Mouse (Mus musculus): ENCODE results near the gene Trp53bp1. TPM values are rescaled to one million over a fixed set of nuclear protein-coding genes. Genes with fewer than 3 reads are reported as not detected.

The Trp53bp1 gene
- polyA plus RNA-seq, 1 experiment from 2014 or later: 104 TPM

DNA sequence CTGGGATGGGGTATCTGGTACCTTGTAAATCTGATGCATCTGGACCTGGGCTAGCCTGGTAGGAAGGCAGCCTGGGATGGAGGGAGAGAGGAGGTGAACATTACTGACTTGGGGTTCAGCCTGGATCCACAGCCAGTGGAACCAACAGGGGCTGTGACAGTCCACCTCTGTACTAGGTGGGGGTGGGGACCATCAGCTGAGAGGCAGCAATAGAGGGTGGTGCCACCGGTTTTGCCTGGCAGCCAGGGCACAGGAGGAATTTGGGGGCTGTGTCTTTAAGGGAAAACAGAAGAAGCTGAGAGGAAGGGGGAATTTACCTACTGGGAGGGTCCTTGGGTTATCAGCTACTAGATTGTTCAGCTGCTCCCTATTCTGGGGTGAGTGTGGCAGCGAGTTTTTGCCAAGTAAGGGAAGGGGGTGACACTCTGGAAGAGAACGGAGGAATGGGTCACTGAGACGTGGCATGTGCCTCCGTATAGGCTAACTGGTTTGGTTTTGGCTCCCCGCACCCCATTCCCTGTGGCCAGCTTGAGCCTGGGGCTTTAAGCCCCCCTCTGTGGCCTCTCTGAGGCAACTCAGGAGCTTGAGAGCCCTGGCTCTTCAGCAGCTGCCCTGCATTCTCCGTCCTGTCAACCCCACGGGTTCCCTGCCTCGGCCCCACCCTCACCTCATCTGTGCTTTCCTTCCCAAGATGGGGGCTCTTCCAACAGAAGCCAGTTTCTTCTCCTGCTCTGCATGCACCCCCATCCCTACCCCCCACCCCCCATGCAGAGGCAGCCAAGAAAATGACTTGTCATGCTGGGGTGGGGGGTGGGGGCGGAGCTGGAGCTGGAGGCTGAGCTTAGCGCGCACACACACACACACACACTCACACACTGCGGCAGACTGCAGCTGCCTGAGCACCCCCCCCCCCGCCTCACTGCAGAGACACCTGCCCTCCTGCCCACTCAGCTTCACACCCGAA, 24.7 kb upstream of the Trp53bp1 start:
- WGBS: 1% methylated on average over 15 of the region's 15 CpGs
- ATAC-seq (ENCODE audit: insufficient number of reproducible peaks, low FRiP score, low TSS enrichment, low read depth): peak; percentile 40

DNA sequence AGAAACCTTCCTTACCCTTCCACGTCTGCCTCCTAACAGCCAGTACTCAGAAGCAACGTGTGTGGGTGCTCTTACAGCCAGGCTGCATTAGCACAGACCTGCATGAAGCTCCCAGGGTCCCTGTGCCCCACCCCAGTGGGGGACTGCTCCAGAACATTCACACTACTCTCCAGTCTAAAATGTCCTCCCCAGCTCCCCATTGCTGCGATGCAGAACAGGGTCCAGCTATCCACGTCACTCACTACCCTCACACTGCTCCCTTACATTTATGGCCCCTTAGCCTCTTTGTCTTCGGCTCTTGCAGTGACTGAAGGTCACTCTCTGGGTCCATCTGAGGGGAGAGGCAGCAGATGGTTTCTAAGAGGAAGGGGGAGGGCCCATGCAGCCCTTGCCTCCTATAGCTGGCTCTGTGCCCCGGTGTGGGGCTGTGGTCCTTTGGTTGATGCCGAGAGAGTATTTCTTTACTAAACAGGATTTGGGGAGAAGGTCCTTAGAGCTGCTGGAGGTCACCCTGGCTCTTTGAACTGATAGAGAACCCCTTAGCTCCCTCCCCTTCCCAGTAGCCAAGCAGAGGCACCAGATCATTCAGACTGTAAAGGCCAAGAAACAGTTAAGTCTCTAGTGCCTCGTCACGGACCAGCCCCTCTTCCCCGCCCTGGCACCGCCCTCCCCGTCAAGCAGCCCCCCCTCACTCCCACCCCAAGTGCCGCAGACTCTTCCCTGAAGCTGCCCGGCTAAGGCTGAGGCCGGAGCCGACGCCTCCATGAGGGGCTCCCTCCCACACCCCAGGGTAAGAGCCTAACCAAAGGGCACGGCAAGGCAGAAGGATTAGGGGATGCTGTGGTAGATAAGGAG, 23.8 kb upstream of the Trp53bp1 start:
- Histone ChIP-seq H3K27me3 (ENCODE audit: control insufficient read depth, insufficient read depth, low read length) (peaks cover 22% of the 10 kb centered on the region), H3K4me1 (ENCODE audit: control insufficient read depth, insufficient read depth, low read length) (peaks cover 34% of the 10 kb centered on the region), H3K27ac (replicated peaks; ENCODE audit: low read depth, low read length) (no peak overlapping the region), H3K9me3 (ENCODE audit: control insufficient read depth, low read length) (no peaks in the 10 kb centered on the region), H3K4me2 (ENCODE audit: low read depth, severe bottlenecking) (peak overlapping the region; percentile 58), H3K36me3 (ENCODE audit: control insufficient read depth, insufficient read depth, low read length) (peaks cover 2% of the 10 kb centered on the region; the same call in 1 of the 2 replicates), H3K9ac (ENCODE audit: low read length) (peak overlapping the region; percentile 47), H3K4me3 (ENCODE audit: low read depth, low read length) (peak overlapping the region; percentile 28)
- WGBS: under 1% methylated on average over 18 of the region's 18 CpGs
- ATAC-seq (ENCODE audit: insufficient number of reproducible peaks, low FRiP score, low TSS enrichment, low read depth) (peak; percentile 52), DNase-seq (ENCODE audit: low spot score) (peak; percentile 59)

More for the DNA sequence above, 24.7 kb upstream of the Trp53bp1 start:
- Histone ChIP-seq H3K36me3 (ENCODE audit: control insufficient read depth, insufficient read depth, low read length) (peaks cover 2% of the 10 kb centered on the region; the same call in 1 of the 2 replicates), H3K27ac (replicated peaks; ENCODE audit: low read depth, low read length) (no peak overlapping the region), H3K4me2 (ENCODE audit: low read depth, severe bottlenecking) (peak overlapping the region; percentile 58), H3K4me3 (ENCODE audit: low read depth, low read length) (peak overlapping the region; percentile 28), H3K9me3 (ENCODE audit: control insufficient read depth, low read length) (no peaks in the 10 kb centered on the region), H3K9ac (ENCODE audit: low read length) (peak overlapping the region; percentile 47), H3K4me1 (ENCODE audit: control insufficient read depth, insufficient read depth, low read length) (peaks cover 34% of the 10 kb centered on the region), H3K27me3 (ENCODE audit: control insufficient read depth, insufficient read depth, low read length) (peaks cover 24% of the 10 kb centered on the region)
- DNase-seq (ENCODE audit: low spot score): peak; percentile 37

DNA sequence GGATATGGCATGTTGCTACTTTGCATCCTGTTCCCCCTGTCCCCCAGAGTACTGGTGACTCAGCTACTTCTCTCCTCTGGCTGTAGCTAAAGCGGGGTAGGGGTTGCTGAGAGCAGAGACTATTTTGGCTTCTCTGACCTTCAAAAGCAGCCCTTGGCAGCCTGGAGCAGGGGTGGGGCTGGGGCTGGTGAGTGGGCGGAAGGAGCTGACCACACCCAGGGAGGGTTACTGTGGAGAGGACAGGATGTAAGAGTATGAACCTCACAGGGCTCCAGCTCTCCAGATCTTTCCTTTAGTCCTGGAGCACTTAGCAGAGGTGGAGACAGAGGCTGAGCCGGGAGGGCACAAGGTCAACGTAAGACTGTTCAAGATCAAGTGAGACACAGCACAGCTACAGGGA, 23.0 kb upstream of the Trp53bp1 start:
- Histone ChIP-seq H3K27me3 (ENCODE audit: control insufficient read depth, insufficient read depth, low read length) (peaks cover 22% of the 10 kb centered on the region), H3K4me2 (ENCODE audit: low read depth, severe bottlenecking) (peak overlapping the region; percentile 58), H3K9ac (ENCODE audit: low read length) (no peak overlapping the region), H3K4me1 (ENCODE audit: control insufficient read depth, insufficient read depth, low read length) (peaks cover 34% of the 10 kb centered on the region), H3K9me3 (ENCODE audit: control insufficient read depth, low read length) (no peaks in the 10 kb centered on the region), H3K4me3 (ENCODE audit: low read depth, low read length) (no peak overlapping the region), H3K36me3 (ENCODE audit: control insufficient read depth, insufficient read depth, low read length) (no peaks in the 10 kb centered on the region), H3K27ac (replicated peaks; ENCODE audit: low read depth, low read length) (no peak overlapping the region)
- no peak for DNase-seq (ENCODE audit: low spot score)
- ATAC-seq (ENCODE audit: insufficient number of reproducible peaks, low FRiP score, low TSS enrichment, low read depth): no peak
- 17% methylated on average over 4 of the region's 4 CpGs for WGBS

DNA sequence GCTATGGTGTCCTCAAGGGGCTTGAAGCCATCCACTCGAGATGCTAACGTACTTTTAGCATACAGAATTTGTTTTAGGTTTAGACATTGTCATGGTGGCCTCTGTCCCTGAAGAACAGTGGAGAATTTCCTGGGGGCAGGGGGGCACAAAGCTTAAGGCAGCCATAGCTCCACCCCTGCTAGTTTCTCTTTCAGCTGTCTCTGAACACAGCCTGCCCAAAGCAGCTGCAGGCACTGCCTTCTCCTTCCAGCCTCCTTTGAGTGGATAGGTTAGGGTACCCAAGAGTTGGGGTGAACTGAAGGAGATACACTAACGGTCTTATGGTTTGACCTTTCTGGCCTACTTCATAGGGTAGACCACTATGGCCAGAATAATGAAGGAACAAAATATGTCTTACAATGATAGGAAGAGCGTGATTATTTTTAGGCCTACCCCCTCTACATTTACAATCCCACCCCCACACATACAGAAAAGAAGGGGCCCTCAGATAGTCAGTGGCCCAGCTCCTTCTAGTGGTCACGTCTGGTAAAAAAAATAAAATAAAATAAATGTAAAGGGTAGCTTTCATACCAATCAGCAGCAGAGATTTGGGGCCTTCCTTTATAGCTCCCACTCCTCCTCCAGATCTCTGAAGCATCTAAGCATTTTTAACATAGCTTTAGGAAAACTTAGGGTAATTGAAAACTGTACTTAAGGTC, 21.3 kb upstream of the Trp53bp1 start:
- peaks cover 34% of the 10 kb centered on the region for H3K4me1 ChIP-seq (ENCODE audit: control insufficient read depth, insufficient read depth, low read length)
- 64% methylated on average over 5 of the region's 5 CpGs for WGBS
- H3K4me3 ChIP-seq (ENCODE audit: low read depth, low read length): no peak overlapping the region
- ATAC-seq (ENCODE audit: insufficient number of reproducible peaks, low FRiP score, low TSS enrichment, low read depth) (no peak), DNase-seq (ENCODE audit: low spot score) (no peak)
- peaks cover 26% of the 10 kb centered on the region for H3K27me3 ChIP-seq (ENCODE audit: control insufficient read depth, insufficient read depth, low read length)
- no peaks in the 10 kb centered on the region for H3K36me3 ChIP-seq (ENCODE audit: control insufficient read depth, insufficient read depth, low read length)
- H3K9ac ChIP-seq (ENCODE audit: low read length): no peak overlapping the region
- no peak overlapping the region for H3K27ac ChIP-seq (replicated peaks; ENCODE audit: low read depth, low read length)
- H3K9me3 ChIP-seq (ENCODE audit: control insufficient read depth, low read length): no peaks in the 10 kb centered on the region
- no peak overlapping the region for H3K4me2 ChIP-seq (ENCODE audit: low read depth, severe bottlenecking)

DNA sequence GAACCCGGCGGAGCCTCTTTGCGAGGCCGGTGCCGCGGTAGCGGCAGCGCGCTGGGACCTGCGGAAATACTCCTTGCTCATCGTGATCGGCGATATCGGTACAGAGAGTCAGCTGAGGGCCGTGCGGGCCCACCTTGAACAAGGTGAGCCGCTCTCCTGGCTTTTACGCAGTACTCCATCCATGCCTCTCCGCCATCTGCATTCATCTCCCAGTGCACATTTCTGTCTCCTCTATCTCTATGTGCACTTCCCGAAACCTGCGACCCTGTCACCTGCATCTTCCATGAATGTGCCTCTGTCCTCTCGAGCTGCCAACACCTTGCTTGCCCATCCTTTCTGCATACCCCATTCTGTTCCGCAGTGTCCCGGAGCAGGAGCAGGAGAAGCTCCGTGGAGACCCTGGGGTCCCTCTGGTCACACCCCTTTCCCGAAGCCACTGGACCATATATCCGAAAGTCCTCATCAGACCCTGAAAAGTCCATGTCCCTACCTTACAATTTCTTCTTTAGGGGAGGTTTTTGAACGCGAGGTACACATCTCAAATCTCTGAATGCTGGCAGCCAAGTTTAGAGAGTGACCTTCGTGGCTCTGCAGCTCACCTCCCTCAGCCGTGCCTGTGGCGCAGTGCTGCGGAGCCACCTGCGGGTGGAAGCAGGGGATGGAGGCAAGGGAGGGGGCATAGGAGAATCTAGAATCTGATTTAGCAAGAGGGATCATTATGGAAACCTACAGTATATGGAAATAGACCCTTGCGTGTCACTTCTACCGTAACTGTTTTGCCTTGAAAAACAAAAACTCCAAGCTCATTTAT, 18.7 kb upstream of the Trp53bp1 start:
- H3K27ac ChIP-seq (replicated peaks; ENCODE audit: low read depth, low read length): no peak overlapping the region
- no peak overlapping the region for H3K9ac ChIP-seq (ENCODE audit: low read length)
- no peak for DNase-seq (ENCODE audit: low spot score)
- peak overlapping the region; percentile 54 for H3K4me2 ChIP-seq (ENCODE audit: low read depth, severe bottlenecking)
- H3K4me1 ChIP-seq (ENCODE audit: control insufficient read depth, insufficient read depth, low read length): peaks cover 11% of the 10 kb centered on the region
- 0 out of 2 replicates have a peak, but pooled peaks cover 3% of the 10 kb centered on the region for H3K27me3 ChIP-seq (ENCODE audit: control insufficient read depth, insufficient read depth, low read length)
- H3K9me3 ChIP-seq (ENCODE audit: control insufficient read depth, low read length): no peaks in the 10 kb centered on the region
- 4% methylated on average over 36 of the region's 36 CpGs for WGBS
- H3K4me3 ChIP-seq (ENCODE audit: low read depth, low read length): peak overlapping the region; percentile 46
- ATAC-seq (ENCODE audit: insufficient number of reproducible peaks, low FRiP score, low TSS enrichment, low read depth): peak; percentile 65
- H3K36me3 ChIP-seq (ENCODE audit: control insufficient read depth, insufficient read depth, low read length): no peaks in the 10 kb centered on the region

DNA sequence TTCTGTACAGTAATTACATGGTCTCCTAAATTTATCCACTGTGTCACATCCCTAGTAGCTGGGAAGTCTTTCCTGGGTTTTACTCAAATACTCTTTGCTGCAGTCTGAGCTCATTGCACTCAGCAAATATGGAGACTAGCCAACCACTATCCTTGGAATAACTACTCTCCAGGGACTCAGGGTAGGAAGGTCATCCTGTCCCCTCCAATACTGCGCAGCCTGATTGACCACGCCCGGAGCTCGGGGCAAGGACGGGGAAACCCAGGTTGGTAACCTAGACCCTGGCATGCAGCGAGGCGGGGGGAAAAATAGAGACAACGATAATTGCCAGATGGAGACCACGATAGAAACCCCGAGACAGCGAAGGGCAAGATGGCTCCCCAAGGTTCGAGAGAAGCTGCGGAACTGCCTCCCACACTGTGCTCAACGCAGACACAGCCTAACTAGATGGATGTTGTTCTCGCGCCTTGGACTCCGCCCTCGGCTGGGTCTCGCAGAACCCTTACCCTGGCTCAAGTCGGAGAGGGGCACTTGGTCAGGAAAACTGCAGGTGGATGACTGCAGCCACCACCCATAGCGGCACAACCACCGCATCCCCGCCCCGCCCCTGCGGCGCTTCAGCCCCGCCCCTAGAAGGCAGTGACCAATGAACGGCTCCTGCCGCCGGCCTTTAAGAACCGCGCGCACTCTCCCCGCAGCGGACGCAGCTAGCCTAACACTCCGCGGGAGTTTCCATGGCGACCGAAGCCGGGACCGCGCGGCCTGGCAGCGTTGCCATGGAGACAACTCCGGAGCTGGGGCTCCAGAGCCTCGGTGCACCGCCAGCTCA, 17.9 kb upstream of the Trp53bp1 start, which contains the start of gene Map1a:
TSS of gene Map1a (plus strand) at position 700 of the 829 bp plus-strand sequence.
- ATAC-seq (ENCODE audit: insufficient number of reproducible peaks, low FRiP score, low TSS enrichment, low read depth) (peak; percentile 97), DNase-seq (ENCODE audit: low spot score) (peak; percentile 97)
- Histone ChIP-seq H3K4me3 (ENCODE audit: low read depth, low read length) (peak within 1 kb of the TSS; percentile 46), H3K36me3 (ENCODE audit: control insufficient read depth, insufficient read depth, low read length) (no peaks in the 10 kb centered on the region), H3K9ac (ENCODE audit: low read length) (no peak within 1 kb of the TSS), H3K9me3 (ENCODE audit: control insufficient read depth, low read length) (no peaks in the 10 kb centered on the region), H3K4me2 (ENCODE audit: low read depth, severe bottlenecking) (peak within 1 kb of the TSS; percentile 54), H3K4me1 (ENCODE audit: control insufficient read depth, insufficient read depth, low read length) (peaks cover 2% of the 10 kb centered on the region), H3K27ac (replicated peaks; ENCODE audit: low read depth, low read length) (no peak within 1 kb of the TSS), H3K27me3 (ENCODE audit: control insufficient read depth, insufficient read depth, low read length) (0 out of 2 replicates have a peak, but pooled peaks cover 3% of the 10 kb centered on the region)
- under 1% methylated on average over 48 of the region's 48 CpGs for WGBS

DNA sequence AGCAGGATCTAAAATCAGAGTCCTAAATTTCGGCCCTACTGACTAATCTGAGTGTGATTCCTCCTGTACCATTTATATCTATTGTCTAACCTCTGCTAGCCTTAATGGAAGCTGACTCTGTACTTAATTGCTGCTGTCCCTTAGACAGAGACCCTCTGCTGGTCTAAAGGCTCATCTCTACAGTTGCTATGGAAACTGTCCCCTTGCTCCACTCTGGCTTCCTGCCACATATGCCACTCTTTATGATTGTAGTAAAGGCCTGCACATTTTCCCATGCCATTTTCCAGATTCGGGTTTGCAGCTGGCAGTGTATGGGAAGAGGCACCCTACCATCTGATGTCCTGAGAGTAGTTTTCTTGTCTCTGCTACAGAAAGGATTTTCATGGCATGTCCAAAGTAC, 16.6 kb upstream of the Trp53bp1 start:
- Histone ChIP-seq H3K9ac (ENCODE audit: low read length) (no peak overlapping the region), H3K27me3 (ENCODE audit: control insufficient read depth, insufficient read depth, low read length) (0 out of 2 replicates have a peak, but pooled peaks cover 3% of the 10 kb centered on the region), H3K4me3 (ENCODE audit: low read depth, low read length) (no peak overlapping the region), H3K4me1 (ENCODE audit: control insufficient read depth, insufficient read depth, low read length) (no peaks in the 10 kb centered on the region), H3K4me2 (ENCODE audit: low read depth, severe bottlenecking) (no peak overlapping the region), H3K9me3 (ENCODE audit: control insufficient read depth, low read length) (no peaks in the 10 kb centered on the region), H3K27ac (replicated peaks; ENCODE audit: low read depth, low read length) (no peak overlapping the region), H3K36me3 (ENCODE audit: control insufficient read depth, insufficient read depth, low read length) (no peaks in the 10 kb centered on the region)
- ATAC-seq (ENCODE audit: insufficient number of reproducible peaks, low FRiP score, low TSS enrichment, low read depth) (no peak), DNase-seq (ENCODE audit: low spot score) (no peak)
- WGBS: 71% methylated on average over 2 of the region's 2 CpGs
